Mouse (Mus musculus) ES-Bruce4 (cell line): ENCODE measurements around the gene Phf19.

Experiments
- CTCF ChIP-seq: IDR thresholded peaks from one replicate; pipeline ENCODE4 v1.8.1; 2011; ENCODE audit warnings: low read depth, low read length
- POLR2A ChIP-seq: IDR thresholded peaks from one replicate; pipeline ENCODE4 v1.8.1; 2011; ENCODE audit warnings: low read length; ENCODE audit not compliant: insufficient read depth

DNA sequence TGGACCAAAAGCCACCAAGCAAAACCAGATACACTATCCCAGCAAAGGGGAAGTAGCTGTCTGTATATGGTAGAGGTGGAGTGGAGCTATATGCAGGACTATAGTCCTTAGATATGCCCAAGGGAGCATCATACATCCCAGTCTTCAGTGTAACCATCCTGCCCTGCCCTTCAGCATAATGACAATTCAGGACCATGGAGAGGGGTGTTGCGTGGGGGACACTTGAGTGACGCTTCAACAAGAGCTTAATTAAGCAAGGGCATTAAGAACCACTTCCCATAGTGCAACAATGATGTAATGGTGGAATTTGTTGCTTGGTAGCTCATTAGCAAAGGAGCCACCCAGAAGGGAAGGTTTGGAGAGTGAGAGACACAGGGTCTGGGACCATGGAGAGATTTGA, 34.8 kb upstream of the Phf19 start:
- TF ChIP-seq CTCF = no peak
- TF ChIP-seq POLR2A = no peak
